Mouse (Mus musculus) c-Kit-positive CD71-negative TER-119-negative erythroid progenitor cells, embryonic 14.5 days (primary cell): ENCODE results near the gene Atp2b2.

Experiments used
- DNase-seq: peaks from one replicate; pipeline ENCODE4 v3.0.0-alpha.2; 2013; ENCODE audit warnings: low read depth

Atp2b2 gene

DNA sequence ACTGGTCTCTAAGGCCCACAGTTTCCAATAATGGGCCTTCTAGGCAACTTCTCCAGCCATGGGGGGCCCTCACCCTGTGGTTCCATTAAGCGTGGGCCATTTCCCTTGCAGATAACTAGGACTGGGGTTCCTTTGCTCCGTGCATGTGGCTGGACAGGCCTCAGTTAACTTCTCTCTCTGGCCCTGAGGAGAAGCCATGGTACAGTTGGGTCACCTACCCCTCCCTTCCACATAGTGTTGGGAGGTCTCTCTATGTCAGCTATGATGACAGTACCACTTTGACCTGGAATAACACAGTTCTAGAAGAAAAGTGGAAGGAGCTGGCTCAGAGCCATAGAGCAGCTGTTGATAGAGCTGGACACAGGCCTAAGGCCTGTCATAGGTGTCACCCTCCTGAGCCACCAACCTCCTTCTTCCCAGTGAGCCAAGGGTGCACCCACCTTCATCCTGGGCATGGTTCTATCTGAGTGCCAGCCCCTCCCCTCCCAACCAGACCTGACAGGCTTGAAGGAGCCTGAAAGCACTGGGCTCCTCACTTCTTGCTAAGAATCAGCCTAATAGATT lies 185.0 kb downstream of the Atp2b2 start:
- no peak for DNase-seq

DNA sequence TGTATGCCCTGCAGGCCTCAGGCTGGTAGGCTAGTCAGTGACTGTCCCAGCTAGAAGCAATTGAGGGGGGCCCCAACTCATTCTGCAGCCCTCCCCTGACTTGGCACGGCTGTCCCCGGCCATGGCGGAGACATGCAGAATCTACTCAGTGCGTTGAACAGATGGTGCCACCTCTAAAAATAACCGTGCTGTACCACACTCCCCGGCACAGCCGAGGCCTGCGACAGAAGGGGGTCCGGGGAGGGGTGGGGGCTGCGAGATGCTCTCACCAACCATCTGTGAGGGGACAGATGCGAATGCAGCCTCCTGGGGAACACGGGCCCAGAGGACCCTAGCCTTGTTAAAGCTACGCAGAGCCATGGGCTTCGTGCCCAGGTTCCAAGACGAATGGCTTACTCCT lies 185.6 kb downstream of the Atp2b2 start:
- no peak for DNase-seq

DNA sequence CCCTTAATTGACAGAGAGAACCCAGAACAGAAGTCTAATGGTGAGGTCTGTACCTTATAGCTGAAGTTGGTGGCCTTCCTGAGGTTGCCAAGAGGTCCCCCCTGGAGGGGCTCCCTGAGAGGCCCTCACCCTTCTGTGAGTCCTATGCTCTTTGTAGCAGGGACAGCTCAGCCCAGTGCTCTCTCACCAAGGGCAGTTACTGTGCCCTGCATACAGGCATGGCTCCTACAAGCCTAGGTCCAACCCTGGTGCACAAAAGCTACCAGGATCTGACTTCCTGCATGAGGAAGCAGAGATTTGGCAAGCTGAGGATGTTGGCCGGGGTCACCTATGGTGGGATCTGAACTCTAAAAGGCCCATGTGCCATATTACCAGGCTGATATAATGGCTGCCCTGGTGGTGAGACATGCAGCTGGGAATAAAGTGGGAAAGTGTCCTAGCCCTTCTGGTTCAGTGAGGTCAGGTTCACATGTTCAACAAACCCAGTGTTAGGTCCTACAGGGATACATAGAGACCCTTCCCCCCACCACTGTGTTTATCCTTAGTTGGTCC lies 186.2 kb downstream of the Atp2b2 start:
- no peak for DNase-seq

DNA sequence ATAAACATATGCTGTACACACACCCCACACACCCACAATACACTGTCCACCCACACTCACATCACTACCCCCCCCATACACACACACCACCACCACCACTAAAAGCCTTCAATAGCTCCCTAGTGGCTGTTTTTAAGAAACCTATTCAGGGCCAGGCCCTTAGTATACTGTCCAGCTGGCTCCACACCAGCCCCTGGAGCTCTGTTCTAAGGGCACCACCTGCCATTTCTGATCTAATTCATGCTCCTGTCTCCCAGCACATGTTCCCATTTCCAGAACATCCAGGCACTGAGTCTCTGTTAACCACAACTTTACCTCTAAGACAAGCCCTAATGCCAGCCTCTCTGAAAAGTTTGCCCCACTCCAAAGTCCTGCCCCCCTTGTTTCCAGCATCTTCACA lies 186.8 kb downstream of the Atp2b2 start:
- no peak for DNase-seq

DNA sequence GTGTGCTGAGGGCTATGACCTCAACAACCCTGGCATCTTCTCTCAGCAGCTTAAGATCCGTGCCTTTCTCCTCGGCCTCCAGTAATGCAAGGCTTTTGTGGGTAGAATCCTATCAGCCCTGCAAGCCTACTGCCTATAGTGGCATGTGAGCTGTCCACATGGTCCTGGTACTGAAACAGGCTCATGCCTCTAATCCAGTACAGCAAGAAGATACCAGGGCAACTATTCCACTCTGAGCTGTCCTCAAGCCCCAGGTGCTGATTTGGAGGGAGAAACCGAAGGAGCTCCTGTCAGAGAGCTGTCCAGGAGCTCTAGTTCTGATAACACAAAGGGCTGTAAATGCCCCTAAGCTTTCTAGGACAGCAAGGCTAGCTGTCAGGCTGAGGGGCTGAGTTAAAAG lies 190.1 kb downstream of the Atp2b2 start:
- peak; percentile 53 for DNase-seq

DNA sequence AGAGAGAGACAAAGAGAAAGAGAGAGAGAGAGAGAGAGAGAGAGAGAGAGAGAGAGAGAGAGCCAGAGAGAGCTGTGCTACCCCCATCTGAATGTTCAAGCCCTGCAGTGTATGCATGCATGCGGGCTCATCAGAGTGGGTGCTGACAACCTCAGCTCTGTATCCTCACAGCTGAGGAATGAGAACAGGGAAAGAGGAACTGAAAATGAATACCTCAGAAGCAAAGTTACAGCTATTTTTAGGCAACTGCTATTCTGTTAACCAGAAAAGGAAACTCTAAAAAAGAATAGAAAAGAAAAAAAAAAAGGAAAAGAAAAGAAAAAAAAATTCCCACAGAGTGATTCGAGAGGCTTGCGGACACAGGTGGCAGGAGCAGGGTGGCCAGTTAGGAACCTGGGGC lies 192.6 kb downstream of the Atp2b2 start:
- no peak for DNase-seq

DNA sequence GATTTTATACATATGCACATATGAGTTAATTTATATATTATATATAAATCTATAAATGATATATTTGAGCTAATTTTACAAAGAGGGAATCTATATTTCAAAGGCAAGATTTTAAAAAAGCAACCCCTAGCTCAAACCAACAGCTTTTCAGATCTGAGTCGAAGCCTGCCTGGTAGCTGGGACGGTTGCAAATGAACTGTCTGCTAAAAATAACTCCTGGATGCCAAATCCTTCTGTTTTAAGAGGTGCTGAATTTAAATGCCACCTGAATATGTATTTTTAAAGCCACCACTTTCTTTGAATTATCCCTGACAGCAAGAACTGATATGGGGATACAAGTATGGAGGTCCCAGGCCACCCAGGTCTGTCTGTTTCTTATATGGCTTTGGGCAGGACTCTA lies 193.8 kb downstream of the Atp2b2 start:
- no peak for DNase-seq

DNA sequence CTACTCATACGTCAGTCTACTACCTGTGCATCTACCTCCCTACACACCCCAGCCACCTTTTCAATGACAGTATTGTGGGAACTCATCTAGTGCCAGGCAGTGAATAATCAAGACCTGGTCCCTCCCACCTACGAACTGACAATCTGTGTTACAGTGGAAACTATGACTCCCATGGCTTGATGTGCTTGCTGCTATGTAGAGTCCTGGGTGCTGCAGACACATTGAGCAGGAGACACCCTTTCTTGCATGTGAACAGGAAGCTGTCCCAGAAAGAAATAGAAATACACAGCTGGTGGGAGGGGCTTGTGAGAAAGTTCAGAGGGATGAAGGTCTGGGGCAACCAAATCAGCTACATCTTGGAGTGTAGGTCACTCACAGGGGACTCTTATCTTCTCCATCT lies 195.3 kb downstream of the Atp2b2 start:
- no peak for DNase-seq

DNA sequence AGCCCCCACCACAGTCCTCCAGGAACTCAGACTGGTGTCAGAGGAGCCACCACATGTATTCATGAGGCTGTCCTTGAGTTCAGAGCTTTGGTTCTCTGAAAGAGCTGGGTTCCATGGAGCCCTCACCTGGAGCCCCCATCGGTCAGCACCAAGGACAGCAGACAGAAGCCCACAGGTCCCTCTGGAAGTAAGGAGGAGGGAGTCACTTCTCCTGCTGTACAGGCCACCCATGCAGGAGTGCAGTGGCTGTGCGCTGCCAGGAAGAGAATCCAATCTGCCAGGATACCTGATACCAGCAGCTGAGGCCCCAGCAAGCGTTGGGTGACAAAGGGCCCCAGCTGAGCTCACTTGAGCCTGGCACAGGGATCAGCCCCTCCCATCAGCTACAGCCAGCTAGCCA lies 199.2 kb downstream of the Atp2b2 start:
- DNase-seq = no peak

DNA sequence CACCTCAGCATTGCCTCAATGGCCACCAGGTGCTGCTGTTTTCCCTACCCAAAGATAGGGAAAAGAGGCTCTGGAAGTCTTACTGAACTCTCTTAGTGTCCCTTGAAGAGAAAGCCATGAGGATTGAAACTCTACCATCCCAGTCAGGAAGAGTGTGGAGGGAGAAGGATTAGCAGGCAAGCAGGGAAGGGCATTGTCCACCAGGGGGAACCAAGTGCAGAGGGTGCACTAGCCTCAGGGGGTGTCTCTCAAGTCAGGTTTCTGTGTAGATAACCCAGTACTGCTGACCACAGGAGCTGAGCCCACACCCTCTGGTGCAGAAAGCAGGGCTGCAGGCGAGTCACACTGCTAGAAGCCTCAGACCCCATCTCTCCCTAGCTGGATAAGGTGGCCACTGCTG lies 203.9 kb downstream of the Atp2b2 start:
- no peak for DNase-seq

DNA sequence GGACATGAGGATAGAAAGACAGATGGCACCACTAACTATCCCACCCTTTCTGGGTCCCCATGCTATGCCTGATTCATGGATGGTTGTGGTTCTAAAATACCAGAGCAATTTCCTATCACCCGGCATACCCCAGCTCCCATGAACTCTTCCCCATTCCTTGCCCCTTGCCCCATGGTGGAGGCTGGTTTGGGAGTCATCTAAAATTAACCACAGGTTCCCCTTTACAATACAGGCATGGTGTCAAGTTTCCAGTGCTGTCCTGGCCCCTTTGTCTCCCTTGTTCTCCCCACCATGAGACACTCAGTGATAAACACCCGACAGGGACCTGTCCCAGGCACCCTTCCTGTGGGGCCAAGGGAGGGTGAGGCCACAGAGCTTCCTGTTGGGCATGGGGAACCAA lies 204.7 kb downstream of the Atp2b2 start:
- DNase-seq = no peak

DNA sequence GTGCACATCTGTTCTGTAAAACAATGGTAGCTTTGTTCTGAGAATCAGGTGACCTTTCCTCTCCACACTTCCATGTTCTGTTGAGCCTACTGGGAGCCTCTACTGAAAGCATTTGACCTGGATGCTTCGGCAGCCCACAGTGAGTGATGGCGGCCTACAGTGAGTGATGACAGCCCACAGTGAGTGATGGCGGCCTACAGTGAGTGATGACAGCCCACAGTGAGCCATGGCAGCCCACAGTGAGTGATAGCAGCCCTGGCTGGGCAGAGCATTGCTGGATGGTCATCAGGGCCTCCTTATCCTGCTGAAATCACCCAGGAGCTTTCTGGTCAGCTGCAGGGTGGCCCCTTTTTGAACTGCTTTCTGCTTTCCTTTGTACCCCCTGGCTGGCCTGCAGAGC lies 205.9 kb downstream of the Atp2b2 start:
- no peak for DNase-seq

DNA sequence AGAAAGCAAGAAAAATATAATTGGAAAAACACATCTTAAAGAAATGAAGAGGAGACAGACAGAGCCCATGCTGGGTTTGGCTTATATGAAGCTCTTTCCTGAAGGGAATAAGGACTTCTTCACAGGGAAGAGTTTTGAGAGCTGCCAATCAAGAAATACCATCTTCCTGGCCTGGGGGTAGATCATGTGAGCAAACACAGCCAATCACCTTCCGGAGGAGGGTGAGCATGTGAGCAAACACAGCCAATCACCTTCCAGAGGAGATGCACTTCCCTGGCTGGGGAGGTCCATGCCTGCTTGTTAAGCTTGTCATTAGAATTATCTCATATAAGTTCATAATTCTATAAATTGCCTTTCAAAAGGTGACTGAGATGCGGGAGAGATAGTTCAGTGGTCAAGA lies 211.9 kb downstream of the Atp2b2 start:
- no peak for DNase-seq

DNA sequence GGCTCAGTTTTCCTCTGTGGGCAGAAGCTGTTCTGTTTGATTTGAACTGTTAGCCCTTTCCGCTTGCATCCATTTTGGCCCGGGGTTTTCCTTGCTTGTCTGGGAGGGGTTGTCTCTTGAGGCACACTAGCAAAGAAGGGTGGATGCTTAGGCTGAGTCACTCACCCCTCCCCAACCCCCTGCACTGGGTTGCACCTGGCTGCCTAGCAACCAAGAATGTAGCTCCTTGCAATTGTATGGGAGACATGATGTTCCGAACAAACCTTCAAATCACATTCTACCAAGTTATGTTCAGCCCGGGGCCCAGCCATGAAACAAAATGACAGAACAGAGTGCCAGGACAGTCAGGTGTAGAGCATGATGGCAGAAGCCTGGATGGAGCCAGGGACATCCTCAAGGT lies 215.1 kb downstream of the Atp2b2 start:
- no peak for DNase-seq

DNA sequence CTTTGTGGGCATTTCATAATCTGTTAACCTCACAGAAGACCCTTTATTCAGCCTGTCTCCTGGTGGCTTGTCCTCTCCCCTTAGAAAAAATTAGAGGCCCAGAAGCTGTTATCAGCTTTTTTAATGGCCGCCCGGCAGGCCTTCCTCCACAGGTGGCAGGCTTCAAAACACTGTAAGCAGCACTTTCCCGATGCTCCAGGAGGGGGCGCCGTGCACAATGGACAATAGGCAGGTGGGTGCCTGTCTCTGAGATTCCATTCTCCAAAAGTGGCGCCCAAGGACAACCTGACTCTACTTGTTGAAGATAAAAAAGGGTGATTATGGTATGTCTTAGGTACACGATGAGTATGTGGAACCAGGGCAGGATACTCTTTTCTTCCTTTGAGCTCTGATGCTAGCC lies 220.0 kb downstream of the Atp2b2 start:
- DNase-seq = peak; percentile 26

DNA sequence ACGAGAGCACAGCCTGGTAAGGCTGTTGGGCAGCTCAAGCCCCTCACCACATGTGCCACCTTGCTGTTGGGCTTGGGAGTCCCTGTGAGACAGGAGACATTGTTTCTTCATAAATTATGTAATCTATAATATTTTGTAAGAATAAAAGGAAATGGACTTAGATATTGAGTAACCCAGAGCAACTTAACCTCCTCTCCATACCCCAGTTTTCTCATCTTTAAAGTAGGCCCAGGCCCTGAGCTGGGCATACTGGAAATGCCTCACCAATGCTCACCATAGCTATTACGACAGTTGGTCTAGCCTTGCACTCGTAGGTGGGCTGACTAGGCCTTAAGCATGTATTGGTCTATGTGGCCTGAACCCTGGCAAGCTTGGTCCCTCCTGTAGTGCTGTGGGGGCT lies 225.7 kb downstream of the Atp2b2 start:
- no peak for DNase-seq

DNA sequence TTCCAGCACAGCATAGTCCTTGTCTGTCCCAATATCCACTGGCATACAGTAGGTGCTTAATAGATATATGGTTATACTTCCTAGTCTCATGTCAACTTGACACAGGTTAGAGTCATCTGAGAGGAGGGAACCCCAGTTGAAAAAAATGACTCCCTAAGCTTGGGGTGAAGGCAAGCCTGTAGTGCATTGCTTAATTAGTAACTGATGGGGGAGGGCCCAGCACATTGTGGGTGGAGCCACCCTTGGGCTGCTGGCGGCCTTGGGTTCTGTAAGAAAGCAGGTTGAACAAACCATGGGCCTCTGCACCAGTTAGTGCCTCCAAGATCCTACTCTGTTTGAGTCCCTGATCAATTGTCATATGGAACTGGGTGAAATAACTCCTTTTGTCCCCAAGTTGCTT lies 231.0 kb downstream of the Atp2b2 start:
- DNase-seq = no peak

DNA sequence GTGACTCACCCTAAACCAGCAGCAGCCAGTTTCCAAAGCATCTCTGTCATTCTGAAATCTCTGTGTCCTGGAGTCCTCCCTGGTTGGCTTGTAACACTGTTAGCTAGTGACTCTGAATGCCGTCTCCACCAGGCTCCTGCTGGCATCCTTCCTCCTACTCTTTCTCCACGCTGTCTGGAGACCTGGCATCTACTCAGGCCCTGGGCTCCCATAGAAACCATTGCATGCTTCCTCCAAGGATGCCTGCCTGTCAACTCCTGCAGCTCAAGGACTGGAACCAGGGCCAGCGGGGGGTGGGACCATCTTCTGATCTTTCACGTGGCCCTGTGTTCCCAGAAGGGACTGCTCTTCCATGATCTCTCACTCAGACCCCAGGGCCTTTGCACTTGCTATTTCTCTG lies 231.7 kb downstream of the Atp2b2 start:
- DNase-seq = no peak

DNA sequence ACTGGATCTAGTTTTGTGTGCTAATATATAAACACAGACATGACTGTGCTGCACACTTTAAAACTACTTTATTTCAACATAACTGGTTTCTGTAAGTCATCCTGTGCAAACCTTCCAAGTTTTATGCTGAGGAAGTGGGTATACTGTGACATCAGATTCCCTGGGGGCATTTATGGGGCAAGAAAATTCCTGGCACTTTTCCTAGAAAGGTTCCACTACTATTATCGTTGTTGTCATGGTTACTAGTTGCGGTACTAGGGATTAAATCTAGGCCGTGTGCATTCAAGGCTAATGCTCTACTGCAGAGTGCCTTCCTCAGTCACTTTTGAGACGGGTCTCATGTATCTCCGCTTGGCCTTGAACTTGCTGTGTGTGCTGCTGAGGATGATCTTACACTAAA lies 236.2 kb downstream of the Atp2b2 start:
- no peak for DNase-seq

DNA sequence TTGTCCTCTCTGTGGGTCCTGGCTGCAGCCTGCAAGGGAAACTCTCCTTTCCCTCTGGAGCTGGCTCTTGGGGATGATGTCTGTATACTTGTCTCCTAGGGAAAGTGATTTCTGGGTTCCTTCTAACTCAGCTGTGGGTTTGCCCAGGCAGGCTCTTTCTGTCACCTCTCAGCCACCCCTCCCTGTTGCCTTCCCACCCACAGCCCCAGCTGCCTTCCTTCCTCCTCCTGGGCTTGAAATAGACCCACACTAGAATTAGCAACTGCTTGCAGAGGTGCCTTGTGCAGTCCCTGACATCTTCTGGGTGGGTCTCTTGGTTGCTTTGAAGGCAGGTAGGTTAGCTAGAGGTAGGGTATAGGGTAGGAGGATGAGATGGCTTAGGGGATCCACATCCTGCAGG lies 241.2 kb downstream of the Atp2b2 start:
- no peak for DNase-seq

DNA sequence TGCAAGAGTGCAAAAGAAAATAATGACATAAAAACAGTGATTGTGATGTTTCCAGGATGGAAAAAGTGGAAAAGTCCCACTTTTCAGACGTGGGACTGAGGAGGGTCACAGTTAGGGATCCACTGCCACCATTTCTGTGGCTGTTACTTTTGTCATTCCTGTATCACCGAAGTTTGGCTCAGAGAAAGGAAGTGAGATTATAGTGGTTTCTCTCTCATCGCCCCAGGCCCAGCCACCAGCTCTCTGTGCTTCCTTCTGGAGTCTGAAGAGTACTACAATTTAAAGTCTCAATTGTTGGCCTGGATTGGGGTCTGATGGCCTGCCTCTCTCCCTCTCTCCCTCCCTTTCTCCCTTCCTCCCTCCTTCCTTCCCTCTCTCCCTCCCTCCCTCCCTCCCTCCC lies 242.5 kb downstream of the Atp2b2 start:
- DNase-seq = no peak

DNA sequence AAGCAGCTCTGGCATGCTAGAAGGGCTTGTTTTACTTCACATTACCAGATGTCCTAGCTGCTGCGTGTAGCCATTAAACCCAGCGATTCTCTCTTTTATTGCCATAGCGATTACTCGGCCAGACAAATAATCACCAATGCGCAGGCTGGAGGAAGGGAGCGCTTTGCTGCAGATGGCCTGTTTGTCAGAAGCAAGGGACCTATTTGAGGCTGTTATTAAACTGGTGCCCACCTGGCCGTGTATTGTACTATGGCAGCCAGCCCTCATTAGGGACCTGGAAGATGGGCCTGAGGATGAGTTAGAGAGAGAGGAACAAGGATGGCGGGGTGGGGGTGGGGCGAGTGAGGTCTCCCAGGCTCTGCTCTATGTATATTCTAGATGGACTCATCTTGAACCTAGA lies 243.1 kb downstream of the Atp2b2 start:
- DNase-seq = no peak

DNA sequence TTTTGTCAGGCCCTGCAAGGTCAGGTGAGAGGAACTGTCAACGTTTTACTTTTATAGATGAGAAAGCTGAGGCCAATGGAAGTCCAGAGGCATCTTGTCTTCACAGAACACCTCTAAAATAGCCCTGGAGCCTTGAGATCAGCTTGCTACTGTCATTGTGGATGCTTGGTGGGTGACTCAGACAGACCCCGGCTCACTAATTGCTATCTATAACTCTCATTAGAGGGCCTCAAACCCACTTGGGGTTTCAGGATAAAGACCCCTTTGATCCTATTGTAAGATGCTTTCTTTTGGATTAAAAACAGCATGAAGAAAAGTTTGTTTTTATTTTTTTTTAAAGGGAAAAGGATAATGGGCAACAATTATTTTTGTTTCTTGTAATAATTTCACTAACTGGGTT lies 243.5 kb downstream of the Atp2b2 start:
- DNase-seq = no peak

DNA sequence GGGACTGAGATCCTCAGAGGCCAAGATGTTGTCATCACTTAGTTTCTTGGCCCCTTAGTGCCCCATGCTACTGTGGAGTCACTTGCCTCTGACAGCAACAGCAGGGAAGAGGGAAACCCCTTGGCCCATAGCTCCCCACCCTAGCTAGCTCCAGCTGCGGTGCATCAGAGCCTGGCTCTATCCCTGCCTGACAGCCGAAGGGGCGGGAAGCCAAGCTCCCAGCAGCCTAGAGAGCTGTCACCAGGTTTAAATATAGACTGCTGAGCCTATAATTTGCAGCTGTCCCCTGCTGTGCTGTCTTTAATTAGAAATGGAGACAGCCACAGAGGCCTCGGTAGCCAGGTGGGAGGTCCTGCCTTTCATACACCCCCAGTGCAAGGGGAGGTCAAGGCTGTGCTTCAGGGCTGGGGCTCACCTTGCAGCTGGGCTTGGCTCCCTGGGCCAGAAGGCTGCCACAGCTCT lies 247.1 kb downstream of the Atp2b2 start:
- DNase-seq = no peak

DNA sequence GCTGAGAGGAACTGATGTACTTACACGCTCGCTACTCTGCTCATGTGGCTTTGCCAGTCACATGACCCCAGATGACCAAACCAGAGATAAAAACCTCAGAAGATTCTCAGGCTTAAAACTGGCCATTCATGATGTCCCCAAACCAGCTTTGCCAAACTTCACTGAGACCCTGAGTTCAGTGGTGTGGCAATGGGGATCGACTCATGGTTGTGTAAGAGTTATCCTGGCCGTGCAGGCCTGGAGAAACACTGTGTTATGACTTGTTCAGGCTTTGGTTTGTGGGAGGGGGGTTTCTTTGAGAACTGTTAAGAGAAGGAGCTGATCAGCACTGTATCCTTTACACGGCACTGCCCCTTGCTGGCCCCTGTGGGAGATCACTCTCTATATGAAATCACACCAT lies 250.0 kb downstream of the Atp2b2 start:
- DNase-seq = no peak
